Mouse (Mus musculus) midbrain, postnatal 0 days (tissue): ENCODE measurements around the gene Sypl. TPM values are rescaled to one million over a fixed set of nuclear protein-coding genes. Genes with fewer than 3 reads are reported as not detected.
A peak's percentile ranks its signal among the peaks of the same experiment; 100 is the strongest.

Source experiments
- ATAC-seq: fragments of 200-750 bp; cut with Nextera tagmentation; 2 replicates; pipeline ENCODE4 v1.8.0; 2017; ENCODE audit warnings: moderate number of reproducible peaks, mild to moderate bottlenecking, moderate TSS enrichment, moderate library complexity; ENCODE audit not compliant: low FRiP score
- DNase-seq: peaks from one replicate; pipeline ENCODE4 v3.0.0-alpha.2; 2015; ENCODE audit warnings: low spot score
- H3K27ac ChIP-seq: fragments of 300-500 bp; sonication (generic); 2 replicates; pipeline ENCODE4 v1.5.1; 2014; ENCODE audit warnings: low read depth, mild to moderate bottlenecking, low read length, mixed read lengths
- H3K27me3 ChIP-seq: fragments of 300-500 bp; sonication (generic); 2 replicates; pipeline ENCODE4 v1.6.1; 2014; ENCODE audit warnings: low read length, control low read depth, mixed read lengths; ENCODE audit not compliant: insufficient read depth
- H3K36me3 ChIP-seq: fragments of 300-500 bp; sonication (generic); 2 replicates; pipeline ENCODE4 v1.6.1; 2014; ENCODE audit warnings: low read length, control low read depth, mixed read lengths; ENCODE audit not compliant: insufficient read depth
- H3K4me1 ChIP-seq: fragments of 300-500 bp; sonication (generic); 2 replicates; pipeline ENCODE4 v1.6.1; 2014; ENCODE audit warnings: mild to moderate bottlenecking, control low read depth, antibody characterized with exemption, low read length, mixed read lengths; ENCODE audit not compliant: insufficient read depth
- H3K4me2 ChIP-seq: fragments of 300-500 bp; sonication (generic); 2 replicates; pipeline ENCODE4 v1.6.1; 2014; ENCODE audit warnings: low read depth, mild to moderate bottlenecking, low read length, mixed read lengths; ENCODE audit not compliant: poor library complexity, severe bottlenecking
- H3K4me3 ChIP-seq: fragments of 300-500 bp; sonication (generic); 2 replicates; pipeline ENCODE4 v1.5.1; 2014; ENCODE audit warnings: low read depth, mild to moderate bottlenecking, low read length, moderate library complexity
- H3K9ac ChIP-seq: fragments of 300-500 bp; sonication (generic); replicated peaks from 2 replicates; pipeline ENCODE4 v1.6.1; 2014; ENCODE audit warnings: mild to moderate bottlenecking, low read length, moderate library complexity, mixed read lengths; ENCODE audit not compliant: poor library complexity, severe bottlenecking
- H3K9me3 ChIP-seq: fragments of 300-500 bp; sonication (generic); 2 replicates; pipeline ENCODE4 v1.6.1; 2016; ENCODE audit warnings: low read length, control low read depth
- CTCF ChIP-seq: IDR thresholded peaks from 2 replicates; pipeline ENCODE4 v1.5.1; 2016; ENCODE audit warnings: antibody characterized with exemption, mild to moderate bottlenecking
- WGBS: fragments of 180-500 bp; shearing (Covaris S2); extraction: QIAGEN DNeasy Blood & Tissue Kit; methylation state at CpG from one replicate; pipeline ENCODE4 v1.1.7; 2014; 5-methylcytosine and 5-hydroxymethylcytosine counted together
- polyA plus RNA-seq: library from polyadenylated mRNA; unstranded; fragments of >200 nt; fragmentation: Nextera tagmentation; extraction: Ambion mirVana; gene quantifications from 2 replicates; pipeline ENCODE4 v1.2.1, GENCODE M21; 2015
- total RNA-seq: library from RNA; depleted of rRNA; stranded (reverse); fragments of >200 nt; gene quantifications from 2 replicates; pipeline ENCODE4 v1.2.3, GENCODE M21; 2014; rRNA removed

Gene Sypl
- total and polyA plus RNA-seq, 2 experiments from 2014 or later: 15.2 to 35.2 TPM

- Histone ChIP-seq H3K9me3 (no peaks in the 10 kb centered on the region), H3K27ac (no peak overlapping the region), H3K9ac (no peak overlapping the region), H3K4me3 (no peak overlapping the region), H3K4me1 (no peaks in the 10 kb centered on the region), H3K36me3 (no peaks in the 10 kb centered on the region), H3K4me2 (no peak overlapping the region), H3K27me3 (no peaks in the 10 kb centered on the region; the same call in 1 of the 2 replicates)
- ATAC-seq (no peak), DNase-seq (no peak)
- WGBS: 86% methylated on average over 9 of the region's 9 CpGs
- TF ChIP-seq CTCF: no peak
Measured at GRCm38 (mm10) chr12:33021140-33021539, 67.4 kb downstream of the Sypl start.

DNA sequence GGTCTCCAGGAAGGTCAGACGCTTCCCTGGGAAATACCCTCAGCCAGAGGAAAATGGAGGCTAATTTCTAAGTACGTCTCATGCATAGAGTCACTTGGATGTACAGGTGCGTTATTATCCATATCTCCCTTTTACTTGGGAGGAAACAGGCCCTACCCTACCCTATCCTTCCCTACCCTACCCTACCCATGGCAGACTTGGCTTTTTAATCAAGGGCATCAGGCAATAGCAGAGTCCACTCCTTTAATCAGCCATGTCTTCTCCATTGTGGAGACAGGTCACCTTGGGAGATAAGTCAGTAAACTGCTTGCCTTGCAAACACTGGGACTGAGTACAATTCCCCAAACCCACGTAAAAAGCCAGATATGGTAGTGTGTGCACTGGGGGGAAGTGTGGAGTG lies 68.1 kb downstream of the Sypl start:
- WGBS: 97% methylated on average over 4 of the region's 4 CpGs
- no peaks in the 10 kb centered on the region for H3K36me3 ChIP-seq
- no peak overlapping the region for H3K27ac ChIP-seq
- H3K4me1 ChIP-seq: no peaks in the 10 kb centered on the region
- H3K27me3 ChIP-seq: peaks cover 4% of the 10 kb centered on the region; the same call in 1 of the 2 replicates
- no peak overlapping the region for H3K4me2 ChIP-seq
- ATAC-seq (no peak), DNase-seq (no peak)
- H3K9me3 ChIP-seq: no peaks in the 10 kb centered on the region
- TF ChIP-seq CTCF: no peak
- H3K9ac ChIP-seq: no peak overlapping the region
- no peak overlapping the region for H3K4me3 ChIP-seq

GRCm38 (mm10) chr12:33024524-33024923 lies 70.8 kb downstream of the Sypl start:
- Histone ChIP-seq H3K4me2 (no peak overlapping the region), H3K36me3 (no peaks in the 10 kb centered on the region), H3K4me3 (no peak overlapping the region), H3K9ac (no peak overlapping the region), H3K9me3 (no peaks in the 10 kb centered on the region), H3K4me1 (no peaks in the 10 kb centered on the region), H3K27ac (no peak overlapping the region), H3K27me3 (peaks cover 4% of the 10 kb centered on the region; the same call in 1 of the 2 replicates)
- no peak for DNase-seq
- ATAC-seq: no peak
- 85% methylated on average over 6 of the region's 6 CpGs for WGBS
- TF ChIP-seq CTCF: no peak

GRCm38 (mm10) chr12:33027093-33027492 lies 73.4 kb downstream of the Sypl start:
- H3K27ac ChIP-seq: no peak overlapping the region
- H3K4me3 ChIP-seq: no peak overlapping the region
- H3K9me3 ChIP-seq: no peaks in the 10 kb centered on the region
- H3K9ac ChIP-seq: no peak overlapping the region
- peak; percentile 73 for ATAC-seq
- H3K4me2 ChIP-seq: peak overlapping the region; percentile 28; the same call in 1 of the 2 replicates
- TF ChIP-seq CTCF: peak; percentile 98
- 2% methylated on average over 10 of the region's 10 CpGs for WGBS
- peaks cover 4% of the 10 kb centered on the region; the same call in 1 of the 2 replicates for H3K27me3 ChIP-seq
- DNase-seq: peak; percentile 95
- H3K36me3 ChIP-seq: no peaks in the 10 kb centered on the region
- H3K4me1 ChIP-seq: no peaks in the 10 kb centered on the region

GRCm38 (mm10) chr12:33028109-33028691 lies 74.5 kb downstream of the Sypl start:
- peaks cover 4% of the 10 kb centered on the region; the same call in 1 of the 2 replicates for H3K27me3 ChIP-seq
- DNase-seq (no peak), ATAC-seq (no peak)
- H3K4me1 ChIP-seq: no peaks in the 10 kb centered on the region
- no peaks in the 10 kb centered on the region for H3K36me3 ChIP-seq
- 67% methylated on average over 10 of the region's 10 CpGs for WGBS
- no peak overlapping the region for H3K4me2 ChIP-seq
- no peaks in the 10 kb centered on the region for H3K9me3 ChIP-seq
- TF ChIP-seq CTCF: peak; percentile 54
- no peak overlapping the region for H3K4me3 ChIP-seq
- H3K9ac ChIP-seq: no peak overlapping the region
- H3K27ac ChIP-seq: no peak overlapping the region

DNA sequence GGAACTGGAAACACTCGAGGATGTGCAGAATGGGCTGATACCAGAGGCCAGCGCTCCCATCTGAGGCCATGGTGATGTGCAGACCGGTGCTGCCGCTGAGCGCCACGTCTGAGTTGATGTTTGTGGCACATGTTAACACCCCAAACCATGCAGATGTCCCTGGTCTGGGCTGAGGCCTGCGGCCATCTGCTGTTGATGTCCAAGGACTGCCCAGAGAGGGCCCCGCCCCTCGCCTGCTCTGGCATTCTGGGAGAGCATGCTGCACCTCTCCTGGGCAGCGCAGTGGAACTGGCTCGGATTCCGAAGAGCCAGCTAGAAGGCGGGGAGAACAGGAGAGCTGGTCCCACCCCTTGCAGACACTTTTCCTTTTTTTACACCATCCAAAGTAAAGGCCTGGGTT lies 75.0 kb downstream of the Sypl start:
- Histone ChIP-seq H3K27me3 (peaks cover 4% of the 10 kb centered on the region; the same call in 1 of the 2 replicates), H3K4me1 (no peaks in the 10 kb centered on the region), H3K27ac (no peak overlapping the region; the same call in 1 of the 2 replicates), H3K36me3 (no peaks in the 10 kb centered on the region), H3K9ac (no peak overlapping the region), H3K9me3 (no peaks in the 10 kb centered on the region), H3K4me2 (no peak overlapping the region), H3K4me3 (no peak overlapping the region)
- TF ChIP-seq CTCF: no peak
- no peak for DNase-seq
- no peak for ATAC-seq
- 60% methylated on average over 13 of the region's 13 CpGs for WGBS

Other genes starting within 250 kb of the Sypl start
- 34.7 and 41.9 TPM in 2 replicates for gene Nampt, start 134.3 kb upstream of the Sypl start, total RNA-seq
- 24.0 and 24.1 TPM in 2 replicates for gene Nampt, start 134.3 kb upstream of the Sypl start, polyA plus RNA-seq
- 0.42 and 0.55 TPM in 2 replicates for gene Cdhr3, start 139.0 kb downstream of the Sypl start, total RNA-seq
- gene Cdhr3, start 139.0 kb downstream of the Sypl start, polyA plus RNA-seq: 0.72 and 1.0 TPM in 2 replicates
- gene Atxn7l1, start 193.8 kb downstream of the Sypl start, total RNA-seq: 23.6 and 27.8 TPM in 2 replicates
- gene Atxn7l1, start 193.8 kb downstream of the Sypl start, polyA plus RNA-seq: 20.3 and 20.9 TPM in 2 replicates